Mouse (Mus musculus): Measurements from ENCODE around the gene Tnfsf13b.

- TF ChIP-seq CTCF (conservative IDR thresholded peaks at IDR 0.05; ENCODE audit: low read length) = no peak
- no peak for TF ChIP-seq NANOG (IDR thresholded peaks at IDR 0.05; ENCODE audit: borderline replicate concordance, low read length)
Observed at GRCm38 (mm10) chr8:10016252-10016651, 10.0 kb downstream of the Tnfsf13b start.

Measured in E14TG2a.4 (cell line).